Mouse (Mus musculus) spleen, embryonic (tissue): Measurements from ENCODE around the gene Pnldc1.
"Not testable (repeated sequence)": the region's sequence is repeated elsewhere in the genome, so short reads cannot be mapped to it uniquely, and the experiment has no call there.

Experiments used
- CTCF ChIA-PET: fragments of 350-600 bp; sonication (Branson Sonifier 250); formaldehyde crosslinking; loops from one replicate; lab custom pipeline; 2022; lab: Charles Lee

Pnldc1 gene

DNA sequence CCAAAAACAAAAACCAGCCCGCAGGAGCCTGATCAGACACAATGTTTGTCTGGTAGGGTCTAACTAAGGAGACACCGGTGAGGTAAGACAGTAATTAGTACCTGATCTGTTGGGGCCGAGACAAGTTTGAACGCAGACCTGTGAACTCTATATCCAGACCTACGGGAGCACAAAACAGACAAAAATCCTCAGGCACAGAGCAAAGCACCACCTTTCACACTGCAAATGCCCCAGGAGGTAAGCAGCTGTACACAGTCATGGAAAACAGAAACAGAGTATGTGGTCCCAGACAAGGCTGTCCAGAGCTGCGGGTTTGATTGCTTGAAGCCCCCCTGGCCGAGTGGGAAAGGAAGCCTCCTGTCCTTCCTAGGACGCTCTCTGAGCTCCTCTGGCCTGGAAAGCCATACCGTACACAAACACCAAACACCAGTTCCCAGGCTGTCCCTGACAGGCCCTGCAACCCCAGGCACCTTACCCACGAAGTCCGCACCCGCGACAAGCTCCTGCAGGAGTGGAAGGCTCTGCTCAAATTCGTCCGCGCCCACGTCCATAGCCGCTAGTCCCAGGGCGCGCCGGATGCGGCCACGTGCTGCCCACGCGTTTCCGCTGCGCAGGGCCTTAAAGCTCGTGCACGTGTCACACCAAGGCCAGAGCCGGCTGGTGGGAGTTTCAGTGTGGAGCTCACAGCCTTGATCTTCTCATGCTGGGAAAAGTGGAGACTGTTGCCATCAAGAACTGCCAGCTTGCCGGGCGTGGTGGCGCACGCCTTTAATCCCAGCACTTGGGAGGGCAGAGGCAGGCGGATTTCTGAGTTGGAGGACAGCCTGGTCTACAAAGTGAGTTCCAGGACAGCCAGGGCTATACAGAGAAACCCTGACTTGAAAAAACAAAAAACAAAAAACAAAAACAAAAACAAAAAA, at the start of gene Pnldc1:
Pnldc1 (minus strand) TSS at position 870 of the 920 bp plus-strand sequence.
- CTCF ChIA-PET, result interaction anchor here (0.6 kb wide), 1 partner anchor 61 kb away, joined by 3 read pairs; no protein-coding TSS in a partner anchor

DNA sequence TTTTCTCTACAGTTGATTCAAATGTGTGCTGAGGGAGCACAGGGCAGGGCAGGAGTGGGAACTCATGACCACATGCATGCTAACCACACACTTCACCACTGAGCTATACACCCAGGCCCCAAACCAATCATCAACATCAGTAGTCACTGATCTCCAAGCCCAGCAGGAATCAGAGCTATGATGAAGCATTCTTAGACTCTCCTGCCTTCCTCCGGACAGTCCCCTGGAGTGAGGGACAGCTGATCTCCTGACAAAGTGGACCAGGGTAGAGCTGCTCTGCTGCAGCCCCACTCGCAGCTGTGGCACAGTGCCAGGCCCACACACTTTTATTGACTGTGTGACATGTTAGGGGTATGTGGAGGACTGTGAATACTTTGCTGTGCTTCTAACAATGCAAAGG, 49.3 kb upstream of the Pnldc1 start:
- CTCF ChIA-PET, result not testable (repeated sequence)

DNA sequence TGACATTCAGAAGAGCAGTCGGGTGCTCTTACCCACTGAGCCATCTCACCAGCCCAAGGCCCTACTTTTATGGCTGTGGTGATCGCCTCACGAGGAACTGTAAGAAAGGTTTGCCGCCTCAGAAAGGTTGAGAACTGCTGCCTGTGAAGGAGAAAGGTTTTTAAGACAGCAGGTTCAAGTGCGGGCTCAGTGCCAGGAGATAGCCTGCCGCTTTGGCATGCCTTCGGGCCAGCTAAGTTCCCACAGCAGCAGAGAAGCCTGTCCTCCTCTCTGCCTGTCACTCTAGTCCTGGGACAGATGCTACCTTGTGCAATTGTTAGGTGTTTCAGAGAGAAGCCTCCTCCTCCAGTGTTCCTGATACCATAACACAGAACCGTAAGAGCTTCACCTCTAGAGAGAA, 46.6 kb upstream of the Pnldc1 start:
- CTCF ChIA-PET, result no interaction called here

DNA sequence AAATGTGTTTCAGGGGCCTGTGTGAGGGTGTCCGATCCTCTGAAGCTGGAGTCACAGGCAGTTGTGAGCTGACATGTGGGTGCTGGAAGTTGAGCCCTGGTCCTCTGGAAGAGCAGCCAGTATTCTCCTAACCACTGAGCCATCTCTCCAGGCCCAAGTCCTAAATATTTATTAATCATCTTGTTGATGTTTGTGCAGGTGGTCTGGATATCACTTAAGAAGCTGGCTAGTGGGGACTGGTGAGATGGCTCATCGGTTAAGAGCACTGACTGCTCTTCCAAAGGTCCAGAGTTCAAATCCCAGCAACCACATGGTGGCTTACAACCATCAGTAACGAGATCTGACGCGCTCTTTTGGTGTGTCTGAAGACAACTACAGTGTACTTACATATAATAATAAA, 39.6 kb upstream of the Pnldc1 start:
- CTCF ChIA-PET, result no interaction called here

DNA sequence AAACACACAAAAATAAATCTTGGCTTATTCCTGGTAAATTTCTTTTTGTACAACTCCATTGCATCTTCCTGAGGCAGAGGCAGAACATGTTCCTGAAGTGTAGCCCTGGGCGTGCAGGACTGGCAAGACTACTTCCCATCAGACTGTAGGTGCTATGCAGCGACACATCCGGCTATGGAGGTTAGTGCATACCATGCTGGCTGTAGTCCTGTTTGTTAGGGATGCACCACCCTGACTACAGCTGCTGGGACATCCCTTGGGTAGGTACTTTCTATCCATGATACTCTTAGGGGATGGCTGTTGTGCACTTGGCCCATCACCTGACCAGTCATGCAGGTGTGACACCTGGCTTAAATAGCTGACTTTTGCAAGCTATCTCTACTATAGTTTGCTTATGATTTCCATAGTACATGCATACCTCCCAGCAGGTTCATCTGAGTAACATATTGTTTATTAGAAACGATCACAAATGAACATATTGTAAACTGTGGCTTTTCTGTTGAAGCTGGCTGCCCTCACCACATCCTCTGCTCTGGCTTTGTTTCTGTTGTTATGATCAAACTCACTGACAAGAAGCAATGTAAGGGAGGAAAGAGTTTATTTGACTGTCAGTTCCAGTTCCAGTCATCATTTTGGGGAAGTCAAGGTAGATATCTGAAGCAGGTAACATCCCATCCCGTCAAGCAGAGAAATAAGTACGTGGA, 32.6 kb upstream of the Pnldc1 start:
- CTCF ChIA-PET, result no interaction called here

DNA sequence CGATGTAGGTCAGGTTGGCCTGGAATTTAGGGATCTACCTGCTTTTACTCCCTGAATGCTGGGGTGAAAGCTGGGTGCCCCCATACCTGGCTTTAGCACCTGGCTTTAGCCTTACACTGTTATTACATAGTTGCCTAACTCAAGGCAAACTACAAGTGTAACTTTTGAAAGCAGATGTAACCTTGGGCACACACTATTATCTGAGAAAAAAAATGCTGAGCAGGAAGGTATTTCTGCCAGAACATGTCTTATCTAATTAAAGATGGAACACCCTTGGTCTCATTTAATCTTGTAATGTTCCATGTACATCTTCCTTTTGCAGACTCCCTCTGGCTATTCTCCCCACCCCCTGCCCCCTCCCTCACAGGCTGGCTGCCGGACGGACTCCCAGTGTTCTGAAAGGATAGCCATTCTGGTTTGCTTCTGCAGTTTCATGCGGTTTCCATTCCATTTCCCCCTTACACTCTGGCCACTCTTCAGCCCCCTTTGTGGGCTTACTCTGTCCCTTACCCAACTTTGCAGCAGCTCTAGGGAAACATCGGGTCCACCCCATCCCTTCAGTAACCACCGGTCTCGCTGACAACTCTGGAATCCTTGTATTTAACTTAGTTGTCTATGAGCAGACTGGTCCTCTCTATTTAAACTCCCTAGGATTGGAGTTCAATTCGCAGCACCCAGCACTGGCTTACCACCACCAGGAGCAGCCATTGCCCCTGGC, 31.7 kb upstream of the Pnldc1 start:
- CTCF ChIA-PET, result no interaction called here

DNA sequence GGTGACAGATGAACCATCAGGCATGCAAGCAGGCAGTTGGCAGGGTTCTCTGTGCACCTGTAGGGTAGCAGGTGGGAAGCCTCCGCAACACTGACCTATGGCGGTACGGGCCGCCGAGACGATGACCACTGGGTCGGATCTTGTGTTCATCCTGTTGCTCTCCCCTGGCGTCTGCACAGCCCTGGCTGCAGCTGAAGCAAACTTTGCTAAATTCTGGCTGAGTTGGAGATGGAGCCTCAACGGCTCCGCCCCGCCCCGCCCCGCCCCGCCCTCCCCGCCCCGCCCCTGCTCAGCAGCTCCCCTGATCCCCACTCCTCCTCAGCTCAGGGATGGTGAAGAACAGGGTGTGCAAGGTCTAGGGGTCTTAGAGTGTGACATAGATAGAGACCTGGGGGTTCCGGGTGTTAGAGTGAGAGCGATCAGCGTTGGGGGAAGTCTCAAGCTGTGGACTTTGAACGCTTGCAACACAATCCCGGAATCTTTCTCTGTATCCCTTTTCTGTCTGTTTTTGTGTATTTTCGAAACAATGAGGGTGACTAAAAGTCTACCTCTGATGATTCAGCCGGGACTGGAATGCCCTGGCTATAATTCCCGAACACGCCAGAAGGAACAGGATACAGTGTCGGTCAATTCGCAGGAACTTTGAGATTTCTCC, 30.2 kb upstream of the Pnldc1 start, which contains the start of gene Acat3:
Acat3 (minus strand) TSS at position 450 of the 655 bp plus-strand sequence.
- CTCF ChIA-PET, result no interaction called here

DNA sequence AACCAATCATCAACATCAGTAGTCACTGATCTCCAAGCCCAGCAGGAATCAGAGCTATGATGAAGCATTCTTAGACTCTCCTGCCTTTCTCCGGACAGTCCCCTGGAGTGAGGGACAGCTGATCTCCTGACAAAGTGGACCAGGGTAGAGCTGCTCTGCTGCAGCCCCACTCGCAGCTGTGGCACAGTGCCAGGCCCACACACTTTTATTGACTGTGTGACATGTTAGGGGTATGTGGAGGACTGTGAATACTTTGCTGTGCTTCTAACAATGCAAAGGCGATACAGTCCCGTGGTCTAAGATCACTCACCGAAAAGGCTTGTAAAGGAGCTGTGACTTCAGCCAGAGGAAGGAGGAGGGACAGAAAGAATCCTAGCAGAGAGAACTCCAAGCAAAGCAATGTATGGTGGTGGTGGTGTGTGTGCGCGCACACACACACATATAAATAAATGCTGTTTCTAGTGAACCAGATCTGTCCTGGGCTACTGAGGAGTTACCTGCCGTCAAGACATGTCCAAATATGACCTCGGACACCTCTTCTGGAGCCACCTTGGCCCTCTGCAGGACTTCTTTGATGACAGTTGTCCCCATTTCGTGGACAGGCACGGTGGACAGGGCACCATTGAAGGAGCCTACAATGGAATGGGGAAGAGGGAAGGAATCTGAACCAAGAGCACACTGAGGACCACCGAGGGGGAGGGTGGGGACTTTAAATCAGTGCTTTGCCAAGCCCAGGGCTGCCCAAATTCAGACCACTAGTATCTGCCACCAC, 29.5 kb upstream of the Pnldc1 start:
- CTCF ChIA-PET, result not testable (repeated sequence)

DNA sequence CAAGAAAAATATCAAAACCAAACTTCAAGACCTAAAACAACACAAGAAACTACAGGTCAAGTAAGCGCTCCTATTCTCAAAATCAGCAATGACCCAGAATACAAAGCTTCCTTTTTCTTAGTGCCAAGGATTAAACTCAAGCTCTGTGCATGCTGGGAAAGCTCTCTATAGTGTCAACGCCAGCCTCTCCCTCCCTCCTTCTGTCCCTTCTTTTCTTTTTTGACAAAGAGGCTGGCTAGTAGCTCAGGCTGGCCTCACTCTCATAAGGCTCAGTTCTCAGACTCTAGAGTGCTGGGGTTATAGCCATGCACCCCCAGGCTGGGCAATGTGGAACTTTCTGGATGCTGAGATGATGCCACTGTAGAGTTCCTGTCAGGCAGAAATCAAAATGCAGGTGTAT, 28.0 kb upstream of the Pnldc1 start:
- CTCF ChIA-PET, result no interaction called here

DNA sequence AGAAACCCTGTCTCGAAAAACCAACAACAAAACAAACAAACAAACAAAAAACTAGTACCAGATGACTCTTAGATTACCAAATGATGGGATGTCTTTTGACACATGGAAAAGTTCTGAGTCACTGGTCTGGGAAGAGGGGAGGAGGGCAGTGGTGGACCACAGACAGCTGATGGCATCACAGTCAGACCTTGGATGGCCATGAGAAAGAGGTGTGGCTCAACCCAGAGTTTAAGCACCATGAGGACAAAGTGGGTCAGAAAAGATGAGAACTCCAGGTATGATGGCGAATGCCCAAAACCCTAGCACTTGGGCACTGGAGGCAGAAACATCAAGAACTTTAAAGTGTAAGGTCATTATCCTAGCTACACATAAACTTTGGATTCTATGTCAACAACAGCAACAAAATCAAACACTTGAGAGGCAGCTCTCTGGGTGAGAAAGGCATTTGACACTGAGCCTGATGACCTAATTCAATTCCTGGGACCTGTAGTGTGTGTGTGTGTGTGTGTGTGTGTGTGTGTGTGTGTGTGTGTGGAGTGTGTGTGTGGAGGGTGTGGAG, 27.5 kb upstream of the Pnldc1 start:
- CTCF ChIA-PET, result no interaction called here

DNA sequence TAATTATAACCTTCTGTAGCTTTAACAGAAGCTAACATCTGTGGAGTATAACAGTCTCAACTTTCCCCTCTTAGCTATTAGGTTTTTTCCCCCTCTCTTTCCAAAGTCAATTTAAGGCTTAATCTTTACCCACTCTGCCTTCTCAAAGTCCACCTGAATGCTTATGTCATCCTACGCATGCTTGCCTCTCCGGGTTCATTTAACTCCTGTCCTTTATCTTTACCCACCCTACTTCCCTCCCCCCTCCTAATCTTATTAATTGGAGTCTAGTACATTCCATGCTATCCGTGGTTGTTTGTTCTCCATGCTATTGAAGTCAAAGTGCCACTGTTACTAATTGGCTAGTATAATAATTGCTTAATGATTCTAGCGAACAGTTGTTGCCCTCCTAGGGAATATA, 25.7 kb upstream of the Pnldc1 start:
- CTCF ChIA-PET, result no interaction called here

DNA sequence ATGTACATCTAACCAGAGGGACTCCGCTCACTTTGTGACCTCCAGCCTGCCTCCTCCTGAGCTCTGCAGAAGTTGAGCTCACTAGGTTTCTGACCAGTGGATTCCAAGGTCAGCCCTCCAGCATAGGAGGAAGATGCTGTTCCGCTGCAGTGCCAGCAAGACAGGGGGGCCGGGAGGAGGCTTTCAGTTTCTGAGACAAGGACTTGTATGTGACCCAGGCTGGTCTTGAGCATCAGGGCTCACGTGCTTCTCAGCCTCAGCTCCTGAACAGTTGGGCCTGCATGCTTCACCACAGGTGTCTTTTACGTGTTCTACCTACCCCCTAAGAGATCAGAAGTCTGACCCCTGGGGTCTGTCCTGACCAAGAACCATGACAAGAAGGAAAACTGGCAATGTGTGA, 21.5 kb upstream of the Pnldc1 start:
- CTCF ChIA-PET, result not testable (repeated sequence)

DNA sequence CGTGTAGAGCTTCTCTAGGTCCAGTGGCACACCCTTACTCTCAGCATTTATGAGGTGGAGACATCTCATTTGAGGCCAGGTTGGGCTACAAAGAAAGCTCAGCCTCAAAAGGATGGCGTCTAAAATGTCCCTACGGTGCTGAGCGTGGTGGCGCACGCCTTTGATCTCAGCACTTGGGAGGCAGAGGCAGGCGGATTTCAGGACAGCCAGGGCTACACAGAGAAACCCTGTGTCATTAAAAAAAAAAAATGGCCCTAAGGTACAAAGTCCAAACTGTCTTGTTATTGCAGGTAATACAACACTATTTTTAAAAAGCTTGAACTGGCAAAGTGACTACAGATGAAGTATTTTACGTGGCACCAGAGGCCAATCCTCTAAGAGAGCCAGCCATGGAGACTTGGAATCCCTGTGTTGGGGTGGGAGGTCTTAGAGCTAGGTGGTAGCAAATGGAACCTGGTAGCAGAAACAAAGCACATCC, 15.7 kb upstream of the Pnldc1 start:
- CTCF ChIA-PET, result interaction anchor here (0.6 to 0.9 kb wide), 2 partner anchors 10 to 91 kb away, joined by 3 read pairs; partner anchors contain the start of genes Mrpl18 and Tcp1

DNA sequence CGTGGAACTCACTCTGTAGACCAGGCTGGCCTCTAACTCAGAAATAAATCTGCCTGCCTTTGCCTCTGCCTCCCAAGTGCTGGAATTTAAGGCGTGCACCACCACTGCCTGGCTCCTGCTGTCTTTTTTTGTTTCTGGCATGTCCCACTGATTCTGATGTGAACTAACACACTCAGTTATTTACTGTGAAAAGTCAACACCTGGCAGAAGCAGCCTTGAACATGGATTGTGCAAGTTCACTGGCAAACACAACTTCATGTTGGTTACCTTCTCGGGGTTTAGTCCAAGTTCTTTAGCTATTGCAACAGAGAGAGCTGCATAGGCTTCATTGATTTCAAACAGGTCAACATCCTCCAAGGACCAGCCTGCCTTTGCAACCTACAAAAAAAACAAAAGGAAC, 15.0 kb upstream of the Pnldc1 start:
- CTCF ChIA-PET, result interaction anchor here (0.9 kb wide), 1 partner anchor 9 kb away, joined by 3 read pairs; the partner anchor contains the start of genes Mrpl18 and Tcp1

DNA sequence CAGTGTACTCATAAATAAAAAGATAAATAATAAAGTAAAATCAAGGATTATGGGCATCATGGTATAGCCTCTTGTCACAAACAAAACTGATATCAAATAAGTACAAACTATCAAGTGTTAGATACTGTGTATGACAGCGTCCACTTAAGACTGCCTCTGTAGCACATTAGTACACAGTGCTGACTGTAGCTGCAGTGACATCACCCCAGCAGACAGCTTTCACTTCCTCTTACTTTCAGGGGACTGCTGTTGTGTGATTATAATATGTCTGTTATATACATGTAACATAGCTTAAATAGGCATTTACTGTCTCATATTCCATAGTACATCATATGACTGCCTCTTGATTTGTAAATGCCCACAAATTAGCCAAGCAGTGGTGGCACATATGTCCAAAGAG, 11.0 kb upstream of the Pnldc1 start:
- CTCF ChIA-PET, result interaction anchor here (0.7 kb wide), 1 partner anchor 67 kb away, joined by 3 read pairs; no protein-coding TSS in a partner anchor

DNA sequence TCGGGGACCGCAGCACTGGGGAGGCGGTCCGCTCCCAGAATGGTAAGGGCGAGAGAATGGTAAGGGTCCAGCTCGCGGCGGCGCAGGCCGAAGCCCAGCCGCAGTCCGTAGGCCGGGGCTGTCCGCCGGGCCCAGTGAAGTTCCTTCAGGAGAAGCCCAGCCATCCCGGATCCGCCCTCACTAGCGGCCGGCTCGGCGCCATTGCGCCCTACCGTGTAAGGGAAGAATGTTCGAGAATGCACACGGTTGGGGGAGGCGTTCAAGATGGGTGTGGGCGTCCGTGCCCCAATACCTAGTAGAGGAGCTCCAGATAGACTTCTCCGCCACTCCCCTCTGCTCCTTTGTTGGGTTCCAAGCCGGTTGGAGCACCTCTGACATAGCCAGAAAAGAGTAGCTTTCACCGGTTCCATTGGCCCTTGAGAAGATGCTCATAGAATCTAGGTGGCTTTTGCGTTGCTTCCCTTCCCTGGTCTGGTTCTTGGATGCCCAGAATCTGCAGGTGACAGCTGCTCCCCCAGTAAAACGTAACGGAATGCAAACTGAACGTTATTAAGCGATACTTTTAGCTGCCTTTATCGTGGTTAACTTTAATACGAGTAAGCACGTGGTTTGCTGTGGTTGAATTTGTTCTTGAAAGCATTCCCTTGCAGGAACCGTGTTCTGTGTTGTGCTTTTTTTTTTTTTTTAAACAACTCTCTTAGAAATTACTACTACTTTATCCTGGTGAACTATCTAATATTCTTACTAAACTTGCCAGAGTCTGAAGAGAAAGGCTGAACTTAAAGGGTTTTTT, 6.8 kb upstream of the Pnldc1 start:
- CTCF ChIA-PET, result interaction anchor here (1.4 kb wide), 1 partner anchor 9 kb away, joined by 3 read pairs; no protein-coding TSS in a partner anchor

DNA sequence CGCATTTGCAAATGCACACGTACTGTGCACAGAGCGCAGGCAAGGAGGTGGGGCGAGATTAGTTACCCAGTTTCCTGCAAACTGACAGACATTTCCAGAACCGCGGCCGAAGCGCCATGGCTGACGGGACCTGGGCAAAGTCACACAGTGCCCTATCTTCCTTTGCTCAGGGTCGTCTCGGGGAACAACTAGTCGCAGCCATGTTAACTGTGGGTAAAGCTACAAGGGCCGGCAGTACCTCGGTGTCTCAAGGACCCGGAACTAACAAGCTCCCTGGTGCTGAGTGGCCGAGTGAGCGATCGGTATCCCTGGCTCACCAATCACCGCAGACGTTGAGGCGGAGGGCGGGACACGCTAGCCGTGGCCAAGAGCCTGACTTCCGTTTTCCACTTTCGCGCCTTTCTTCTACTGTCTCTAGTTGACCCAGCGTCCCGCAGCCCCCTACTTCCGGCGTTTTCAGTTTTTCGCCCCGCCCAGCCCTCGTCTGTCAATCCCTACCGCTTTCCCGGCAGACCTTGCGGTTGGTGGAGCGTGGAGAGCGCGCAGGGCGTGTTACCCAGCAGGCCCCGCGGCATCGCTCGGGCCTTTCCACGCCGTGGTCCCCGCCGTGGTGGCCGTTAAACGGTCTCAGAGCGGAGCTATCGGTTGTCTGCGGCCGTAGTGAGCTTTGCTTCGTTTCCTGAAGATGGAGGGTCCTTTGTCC, 6.0 kb upstream of the Pnldc1 start, which contains the start of gene Mrpl18:
Mrpl18 (minus strand) TSS at position 465 of the 703 bp plus-strand sequence.
- CTCF ChIA-PET, result interaction anchor here (1.4 kb wide), 1 partner anchor 9 kb away, joined by 3 read pairs; no protein-coding TSS in a partner anchor

DNA sequence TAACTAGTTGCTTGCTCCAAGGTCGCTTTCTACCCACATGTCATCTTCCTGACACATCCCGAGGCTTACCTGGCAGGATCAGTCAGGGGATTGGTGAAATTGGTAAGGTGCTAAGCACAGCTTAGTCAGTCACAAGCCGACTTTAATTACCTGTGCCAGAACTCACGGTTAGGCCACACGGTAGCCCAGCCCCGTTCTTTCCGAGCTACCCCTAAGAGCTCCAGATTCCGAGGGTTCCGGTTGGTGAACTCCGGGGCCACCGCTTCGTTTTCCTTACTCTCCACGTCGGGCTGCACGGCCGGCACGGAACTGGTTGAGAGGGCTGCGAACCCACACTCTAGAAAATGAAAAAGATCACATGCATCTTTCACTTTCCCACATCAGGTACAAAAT, 5.5 kb upstream of the Pnldc1 start, which contains the start of gene Tcp1:
Tcp1 (plus strand) TSS at position 214 of the 393 bp plus-strand sequence.
- CTCF ChIA-PET, result interaction anchor here (1.4 kb wide), 1 partner anchor 10 kb away, joined by 3 read pairs; no protein-coding TSS in a partner anchor
